Mouse (Mus musculus) small intestine, adult 2 months (tissue): ENCODE results near the gene Slc22a15.

Source experiments
- CTCF ChIP-seq: fragments of 200-500 bp; IDR thresholded peaks from 2 replicates; pipeline ENCODE4 v1.5.1; 2012; ENCODE audit warnings: low read depth, mild to moderate bottlenecking, control low read depth, inconsistent platforms, low read length, moderate library complexity, mixed read lengths; ENCODE audit not compliant: insufficient replicate concordance, insufficient read length; ENCODE audit errors: extremely low read depth
- POLR2A ChIP-seq: fragments of 200-500 bp; IDR thresholded peaks from 2 replicates; pipeline ENCODE4 v1.6.1; 2012; ENCODE audit warnings: low read depth, mild to moderate bottlenecking, control low read depth, inconsistent platforms, low read length, moderate library complexity

DNA sequence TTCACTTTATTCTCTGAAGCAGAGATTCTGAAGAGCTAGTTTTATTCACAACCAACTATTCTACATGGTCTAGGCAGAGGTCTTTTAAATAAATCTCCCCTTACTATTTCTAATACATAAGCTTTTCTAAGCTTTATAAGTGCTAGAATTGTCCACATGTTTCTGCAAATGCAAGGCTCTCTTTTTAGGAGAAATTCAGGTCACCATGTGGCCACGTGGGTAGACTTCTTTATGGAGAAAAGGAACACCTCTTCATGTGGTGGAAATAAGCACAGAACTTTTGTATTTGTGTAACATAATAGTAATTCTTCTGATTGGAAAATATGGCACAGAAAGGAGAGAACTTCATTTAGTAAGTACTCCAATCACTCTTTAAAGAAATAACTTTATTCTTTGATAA, 70.2 kb downstream of the Slc22a15 start:
- no peak for TF ChIP-seq POLR2A
- TF ChIP-seq CTCF: no peak
